Mouse (Mus musculus): Measurements from ENCODE around the gene 4930407I10Rik.
A peak's percentile ranks its signal among the peaks of the same experiment; 100 is the strongest.

DNA sequence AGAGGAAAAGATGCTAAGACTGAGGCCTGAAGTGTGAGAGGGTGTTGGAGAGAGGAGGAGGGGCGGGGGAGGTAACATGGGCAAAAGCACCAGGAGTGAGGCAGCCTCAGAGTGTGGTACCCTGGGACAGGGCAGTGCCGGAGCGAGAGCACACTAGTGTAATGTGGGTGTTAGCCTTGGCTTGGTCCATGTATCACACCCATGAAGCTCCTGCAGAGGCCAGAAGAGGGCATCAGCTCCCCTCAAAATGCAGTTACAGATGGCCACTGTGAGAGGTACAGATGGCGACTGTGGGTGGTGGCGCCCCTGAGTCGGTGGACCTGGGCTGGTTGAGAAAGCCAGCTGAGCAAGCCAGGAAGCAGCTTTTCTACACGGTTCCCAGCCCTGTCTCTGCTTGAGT lies 22.2 kb downstream of the 4930407I10Rik start:
- TF ChIP-seq POLR2A (IDR thresholded peaks at IDR 0.05; ENCODE audit: borderline replicate concordance, insufficient read depth, low read length) = no peak
- peak; percentile 95 for TF ChIP-seq CTCF (IDR thresholded peaks at IDR 0.05; ENCODE audit: borderline replicate concordance, insufficient read depth, low read depth, low read length)

All from cerebellum, adult 2 months (tissue).